Mouse (Mus musculus): ENCODE results near the gene Kera. TPM values are rescaled to one million over a fixed set of nuclear protein-coding genes. Genes with fewer than 3 reads are reported as not detected.

The Kera gene
- total and polyA plus RNA-seq, 3 experiments = not detected

DNA sequence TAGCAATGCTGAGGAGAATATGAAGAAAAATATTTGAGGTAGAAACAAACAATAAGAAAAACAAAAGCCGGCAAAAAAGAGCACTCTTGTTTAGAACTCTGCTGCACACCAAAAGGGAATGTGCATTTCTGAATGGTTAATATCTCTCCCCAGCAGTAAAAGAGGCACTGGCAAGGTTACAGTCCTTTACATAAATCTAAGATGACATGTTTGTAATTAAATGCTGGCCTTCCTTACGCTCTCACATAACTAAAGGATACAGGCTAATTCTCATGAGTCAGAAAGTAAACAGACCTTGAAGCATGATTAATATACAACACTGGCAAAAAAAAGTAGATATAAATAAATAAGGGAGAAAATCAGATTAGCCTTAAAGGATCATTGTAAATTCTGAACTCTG is 43.7 kb downstream of the Kera start:
- Histone ChIP-seq H3K27ac (ENCODE audit: control insufficient read depth, low read depth, low read length) (no peak overlapping the region), H3K27me3 (ENCODE audit: control insufficient read depth in 1 of 2, insufficient read depth in 2 of 2, low read length in 2 of 2) (no peaks in the 10 kb centered on the region), H3K9me3 (replicated peaks; ENCODE audit: insufficient read depth, low read length) (no peaks in the 10 kb centered on the region), H3K9ac (ENCODE audit: control insufficient read depth, low read depth, low read length, poor library complexity, severe bottlenecking) (no peak overlapping the region), H3K79me2 (ENCODE audit: control insufficient read depth, insufficient read depth, low read length, poor library complexity) (no peaks in the 10 kb centered on the region), H3K36me3 (ENCODE audit: control insufficient read depth in 1 of 2, insufficient read depth in 2 of 2, low read length in 2 of 2) (no peaks in the 10 kb centered on the region), H3K4me3 (ENCODE audit: control insufficient read depth in 1 of 2, insufficient read depth in 1 of 2, low read depth in 2 of 2, low read length in 2 of 2) (no peak overlapping the region), H3K4me1 (ENCODE audit: control insufficient read depth in 1 of 2, insufficient read depth in 2 of 2, low read length in 2 of 2) (no peaks in the 10 kb centered on the region)
- TF ChIP-seq BHLHE40 (IDR thresholded peaks at IDR 0.05; ENCODE audit: borderline replicate concordance, low read depth, low read length) = no peak
- TF ChIP-seq NELFE (IDR thresholded peaks at IDR 0.05; ENCODE audit: low read depth, low read length) = no peak
- no peak for TF ChIP-seq USF2 (IDR thresholded peaks at IDR 0.05; ENCODE audit: borderline replicate concordance in 1 of 2, insufficient read depth in 1 of 2, low read depth in 1 of 2, low read length in 2 of 2)
- no peak for TF ChIP-seq MEF2A (IDR thresholded peaks at IDR 0.05; ENCODE audit: extremely low read depth, insufficient replicate concordance, low read depth, low read length, poor library complexity, severe bottlenecking)
- TF ChIP-seq GABPA (IDR thresholded peaks at IDR 0.05; ENCODE audit: low read depth, low read length) = no peak
- no peak for TF ChIP-seq CTCF (IDR thresholded peaks at IDR 0.05 in 2 of 3, conservative IDR thresholded peaks at IDR 0.05 in 1 of 3; ENCODE audit: control insufficient read depth in 1 of 3, insufficient read depth in 1 of 3, low read depth in 2 of 3, low read length in 3 of 3, poor library complexity in 1 of 3, severe bottlenecking in 1 of 3)
- no peak for TF ChIP-seq CHD1 (IDR thresholded peaks at IDR 0.05; ENCODE audit: low read depth, low read length)
- TF ChIP-seq POLR2AphosphoS5 (IDR thresholded peaks at IDR 0.05; ENCODE audit: borderline replicate concordance, low read depth, low read length) = no peak
- TF ChIP-seq TAL1 (IDR thresholded peaks at IDR 0.05; ENCODE audit: low read length) = no peak
- no peak for TF ChIP-seq MXI1 (IDR thresholded peaks at IDR 0.05; ENCODE audit: low read depth, low read length)
- TF ChIP-seq USF1 (IDR thresholded peaks at IDR 0.05; ENCODE audit: low read depth, low read length) = no peak
- no peak for TF ChIP-seq E2F4 (IDR thresholded peaks at IDR 0.05; ENCODE audit: borderline replicate concordance, low read depth, low read length)
- TF ChIP-seq RCOR1 (IDR thresholded peaks at IDR 0.05; ENCODE audit: low read depth, low read length) = no peak
- TF ChIP-seq MYC (IDR thresholded peaks at IDR 0.05; ENCODE audit: low read depth, low read length) = no peak
- TF ChIP-seq ZC3H11A (IDR thresholded peaks at IDR 0.05; ENCODE audit: low read depth, low read length) = no peak
- TF ChIP-seq POLR2A (IDR thresholded peaks at IDR 0.05; ENCODE audit: control insufficient read depth in 1 of 2, insufficient read depth in 1 of 2, low read depth in 1 of 2, low read length in 2 of 2, poor library complexity in 1 of 2) = no peak
- TF ChIP-seq RAD21 (IDR thresholded peaks at IDR 0.05; ENCODE audit: low read depth, low read length) = no peak
- no peak for TF ChIP-seq UBTF (IDR thresholded peaks at IDR 0.05; ENCODE audit: borderline replicate concordance, insufficient read depth, low read depth, low read length)
- DNase-seq (ENCODE audit: low read depth, low spot score) = no peak

- TF ChIP-seq MAZ (IDR thresholded peaks at IDR 0.05; ENCODE audit: low read depth, low read length) = no peak
- TF ChIP-seq CTCF (IDR thresholded peaks at IDR 0.05 in 2 of 3, conservative IDR thresholded peaks at IDR 0.05 in 1 of 3; ENCODE audit: control insufficient read depth in 1 of 3, insufficient read depth in 1 of 3, low read depth in 2 of 3, low read length in 3 of 3, poor library complexity in 1 of 3, severe bottlenecking in 1 of 3) = no peak
- no peak for TF ChIP-seq MAFK (IDR thresholded peaks at IDR 0.05; ENCODE audit: borderline replicate concordance, low read depth, low read length)
- TF ChIP-seq RAD21 (IDR thresholded peaks at IDR 0.05; ENCODE audit: low read depth, low read length) = no peak
- TF ChIP-seq E2F4 (IDR thresholded peaks at IDR 0.05; ENCODE audit: borderline replicate concordance, low read depth, low read length) = no peak
- no peak for TF ChIP-seq SIN3A (IDR thresholded peaks at IDR 0.05; ENCODE audit: low read length)
- no peak for TF ChIP-seq RCOR1 (IDR thresholded peaks at IDR 0.05; ENCODE audit: low read depth, low read length)
- TF ChIP-seq ZNF384 (IDR thresholded peaks at IDR 0.05; ENCODE audit: low read depth, low read length) = no peak
- TF ChIP-seq JUND (IDR thresholded peaks at IDR 0.05; ENCODE audit: low read depth, low read length) = no peak
- no peak for TF ChIP-seq TCF12 (IDR thresholded peaks at IDR 0.05; ENCODE audit: low read depth, low read length)
- no peak for TF ChIP-seq USF1 (IDR thresholded peaks at IDR 0.05; ENCODE audit: low read depth, low read length)
- no peak for TF ChIP-seq ZMIZ1 (IDR thresholded peaks at IDR 0.05; ENCODE audit: low read depth, low read length)
- TF ChIP-seq POLR2A (IDR thresholded peaks at IDR 0.05; ENCODE audit: control insufficient read depth in 1 of 2, insufficient read depth in 1 of 2, low read depth in 1 of 2, low read length in 2 of 2, poor library complexity in 1 of 2) = no peak
- no peak for TF ChIP-seq POLR2AphosphoS2 (IDR thresholded peaks at IDR 0.05; ENCODE audit: low read length)
- H3K9ac ChIP-seq (ENCODE audit: control insufficient read depth, low read depth, low read length, poor library complexity, severe bottlenecking) = no peak overlapping the region
- no peaks in the 10 kb centered on the region for H3K27me3 ChIP-seq (ENCODE audit: control insufficient read depth in 1 of 2, insufficient read depth in 2 of 2, low read length in 2 of 2)
- no peak for DNase-seq (ENCODE audit: low read depth, low spot score)
- no peaks in the 10 kb centered on the region for H3K9me3 ChIP-seq (replicated peaks; ENCODE audit: insufficient read depth, low read length)
- no peaks in the 10 kb centered on the region for H3K4me1 ChIP-seq (ENCODE audit: control insufficient read depth in 1 of 2, insufficient read depth in 2 of 2, low read length in 2 of 2)
- no peaks in the 10 kb centered on the region for H3K79me2 ChIP-seq (ENCODE audit: control insufficient read depth, insufficient read depth, low read length, poor library complexity)
- H3K36me3 ChIP-seq (ENCODE audit: control insufficient read depth in 1 of 2, insufficient read depth in 2 of 2, low read length in 2 of 2) = no peaks in the 10 kb centered on the region
- H3K4me3 ChIP-seq (ENCODE audit: control insufficient read depth in 1 of 2, insufficient read depth in 1 of 2, low read depth in 2 of 2, low read length in 2 of 2) = no peak overlapping the region
- H3K27ac ChIP-seq (ENCODE audit: control insufficient read depth, low read depth, low read length) = no peak overlapping the region
Observed at GRCm38 (mm10) chr10:97659489-97659888, 52.8 kb downstream of the Kera start.

Measured in MEL (cell line).